8 mouse cellular contexts compared by ENCODE assay signal in the genomic region with DNA sequence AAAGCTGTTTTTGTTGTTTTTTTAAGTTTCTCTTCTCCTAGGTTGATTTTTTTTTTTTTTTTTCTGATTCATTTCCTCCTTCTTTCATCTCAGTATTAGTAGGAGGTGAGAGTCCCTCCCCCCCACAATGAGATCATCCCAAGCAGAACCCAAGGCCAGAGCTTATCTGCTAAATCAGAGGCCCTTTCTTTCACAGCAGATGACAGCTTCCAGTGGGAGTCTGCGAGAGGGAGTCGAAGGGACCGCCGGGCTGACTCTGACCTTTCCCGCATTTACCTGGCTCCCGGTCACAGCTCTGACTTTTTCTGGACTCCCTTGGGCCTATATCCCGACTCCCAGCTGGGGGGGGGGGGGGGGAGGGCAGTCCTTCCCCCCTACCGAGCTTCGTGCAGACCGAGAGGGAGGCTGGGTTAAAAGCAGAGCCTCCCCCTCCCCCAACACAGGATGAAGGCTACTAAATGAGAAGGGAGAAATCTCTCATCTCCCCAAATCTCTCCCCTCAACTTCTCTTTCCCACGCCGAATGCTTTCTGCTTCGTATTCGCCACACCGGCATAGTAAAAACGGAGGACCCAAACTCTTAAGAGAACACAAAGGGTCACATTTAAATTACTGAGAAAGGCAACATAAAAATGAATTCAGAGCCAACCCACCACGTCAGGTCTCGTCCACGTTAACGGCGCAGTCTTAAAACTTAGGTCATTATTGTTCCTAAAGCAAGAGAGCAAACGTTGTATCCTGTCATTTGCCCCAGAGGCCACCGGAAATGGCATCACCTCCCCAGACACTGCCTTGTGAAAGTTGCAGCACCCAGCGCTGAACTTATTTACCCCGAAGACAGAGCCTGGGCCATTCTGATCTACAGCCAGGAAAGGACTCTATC.
DNase-seq lines count a peak whose midpoint lies in the region; ATAC-seq lines count a peak whose summit lies in the region.

No protein-coding gene starts in this region.

- H3K4me2 ChIP-seq in stomach, embryonic 16.5 days (ENCODE audit: low read depth, low read length) = peak overlapping the region; percentile 44

- no peak for ATAC-seq in stomach, embryonic 16.5 days (ENCODE audit: insufficient read depth, low FRiP score)

- H3K9ac ChIP-seq in stomach, embryonic 16.5 days (ENCODE audit: low read length) = peak overlapping the region; percentile 58; the same call in 1 of the 2 replicates

- WGBS in stomach, embryonic 16.5 days = 23% methylated on average over 25 of the region's 25 CpGs

- H3K36me3 ChIP-seq in megakaryocyte, embryonic 14.5 days (replicated peaks; ENCODE audit: low read length) = no peaks in the 10 kb centered on the region
- no peaks in the 10 kb centered on the region for H3K36me3 ChIP-seq in stomach, embryonic 16.5 days (ENCODE audit: control insufficient read depth, insufficient read depth, low read length)

- no peaks in the 10 kb centered on the region for H3K9me3 ChIP-seq in megakaryocyte, embryonic 14.5 days
- H3K9me3 ChIP-seq in stomach, embryonic 16.5 days (replicated peaks; ENCODE audit: control insufficient read depth, low read length) = no peaks in the 10 kb centered on the region

- no peaks in the 10 kb centered on the region for H3K27me3 ChIP-seq in megakaryocyte, embryonic 14.5 days (replicated peaks)
- no peaks in the 10 kb centered on the region for H3K27me3 ChIP-seq in stomach, embryonic 16.5 days (ENCODE audit: control insufficient read depth, insufficient read depth, low read length)

- peak; percentile 64 to 66 for DNase-seq in B cell, adult 2 months
- DNase-seq in adrenal gland, postnatal 10 days = peak; percentile 78
- peak; percentile 29 to 41 for DNase-seq in heart, adult 9 months (ENCODE audit: low spot score in 2 of 2)
- DNase-seq in kidney, postnatal 14 days = peak; percentile 22
- DNase-seq in layer of hippocampus, adult 18-20 months (ENCODE audit: low spot score in 2 of 2) = no peak
- no peak for DNase-seq in cerebellum, adult 18-20 months

- peak overlapping the region; percentile 83 for H3K4me3 ChIP-seq in megakaryocyte, embryonic 14.5 days (replicated peaks)
- H3K4me3 ChIP-seq in stomach, embryonic 16.5 days (replicated peaks; ENCODE audit: low read length) = 0 out of 2 replicates have a peak overlapping the region, but pooled peaks have one; percentile 10

- no peak overlapping the region for H3K27ac ChIP-seq in stomach, embryonic 16.5 days (ENCODE audit: low read length)

- peaks cover 16% of the 10 kb centered on the region for H3K4me1 ChIP-seq in megakaryocyte, embryonic 14.5 days
- peaks cover 4% of the 10 kb centered on the region; the same call in 1 of the 2 replicates for H3K4me1 ChIP-seq in stomach, embryonic 16.5 days (ENCODE audit: control insufficient read depth, insufficient read depth, low read length)

Comparison
In these comparisons a context has a peak if more than half of its experiments do, and no peak if none do; other contexts are left out.
1. DNase-seq: peak in B cell, adult 2 months (2 of 2), adrenal gland, postnatal 10 days (single experiment), heart, adult 9 months (2 of 2) and kidney, postnatal 14 days (single experiment); none in layer of hippocampus, adult 18-20 months (0 of 2) and cerebellum, adult 18-20 months (0 of 2).